Mouse (Mus musculus) midbrain, postnatal 0 days (tissue): Measurements from ENCODE around the gene Pitpnm3. TPM values are rescaled to one million over a fixed set of nuclear protein-coding genes. Genes with fewer than 3 reads are reported as not detected.

Source experiments
- ATAC-seq: fragments of 200-750 bp; cut with Nextera tagmentation; 2 replicates; pipeline ENCODE4 v1.8.0; 2017; ENCODE audit warnings: moderate number of reproducible peaks, mild to moderate bottlenecking, moderate TSS enrichment, moderate library complexity; ENCODE audit not compliant: low FRiP score
- DNase-seq: peaks from one replicate; pipeline ENCODE4 v3.0.0-alpha.2; 2015; ENCODE audit warnings: low spot score
- H3K27ac ChIP-seq: fragments of 300-500 bp; sonication (generic); 2 replicates; pipeline ENCODE4 v1.5.1; 2014; ENCODE audit warnings: low read depth, mild to moderate bottlenecking, low read length, mixed read lengths
- H3K27me3 ChIP-seq: fragments of 300-500 bp; sonication (generic); 2 replicates; pipeline ENCODE4 v1.6.1; 2014; ENCODE audit warnings: low read length, control low read depth, mixed read lengths; ENCODE audit not compliant: insufficient read depth
- H3K36me3 ChIP-seq: fragments of 300-500 bp; sonication (generic); 2 replicates; pipeline ENCODE4 v1.6.1; 2014; ENCODE audit warnings: low read length, control low read depth, mixed read lengths; ENCODE audit not compliant: insufficient read depth
- H3K4me1 ChIP-seq: fragments of 300-500 bp; sonication (generic); 2 replicates; pipeline ENCODE4 v1.6.1; 2014; ENCODE audit warnings: mild to moderate bottlenecking, control low read depth, antibody characterized with exemption, low read length, mixed read lengths; ENCODE audit not compliant: insufficient read depth
- H3K4me2 ChIP-seq: fragments of 300-500 bp; sonication (generic); 2 replicates; pipeline ENCODE4 v1.6.1; 2014; ENCODE audit warnings: low read depth, mild to moderate bottlenecking, low read length, mixed read lengths; ENCODE audit not compliant: poor library complexity, severe bottlenecking
- H3K4me3 ChIP-seq: fragments of 300-500 bp; sonication (generic); 2 replicates; pipeline ENCODE4 v1.5.1; 2014; ENCODE audit warnings: low read depth, mild to moderate bottlenecking, low read length, moderate library complexity
- H3K9ac ChIP-seq: fragments of 300-500 bp; sonication (generic); replicated peaks from 2 replicates; pipeline ENCODE4 v1.6.1; 2014; ENCODE audit warnings: mild to moderate bottlenecking, low read length, moderate library complexity, mixed read lengths; ENCODE audit not compliant: poor library complexity, severe bottlenecking
- H3K9me3 ChIP-seq: fragments of 300-500 bp; sonication (generic); 2 replicates; pipeline ENCODE4 v1.6.1; 2016; ENCODE audit warnings: low read length, control low read depth
- CTCF ChIP-seq: IDR thresholded peaks from 2 replicates; pipeline ENCODE4 v1.5.1; 2016; ENCODE audit warnings: antibody characterized with exemption, mild to moderate bottlenecking
- WGBS: fragments of 180-500 bp; shearing (Covaris S2); extraction: QIAGEN DNeasy Blood & Tissue Kit; methylation state at CpG from one replicate; pipeline ENCODE4 v1.1.7; 2014; 5-methylcytosine and 5-hydroxymethylcytosine counted together
- polyA plus RNA-seq: library from polyadenylated mRNA; unstranded; fragments of >200 nt; fragmentation: Nextera tagmentation; extraction: Ambion mirVana; gene quantifications from 2 replicates; pipeline ENCODE4 v1.2.1, GENCODE M21; 2015
- total RNA-seq: library from RNA; depleted of rRNA; stranded (reverse); fragments of >200 nt; gene quantifications from 2 replicates; pipeline ENCODE4 v1.2.3, GENCODE M21; 2014

Pitpnm3 gene
- total and polyA plus RNA-seq, 2 experiments from 2014 or later = 7.9 to 33.0 TPM

- Histone ChIP-seq H3K36me3 (peaks cover 15% of the 10 kb centered on the region), H3K4me3 (no peak overlapping the region), H3K4me2 (no peak overlapping the region), H3K27ac (no peak overlapping the region), H3K9ac (no peak overlapping the region), H3K4me1 (no peaks in the 10 kb centered on the region), H3K9me3 (peaks cover 14% of the 10 kb centered on the region), H3K27me3 (no peaks in the 10 kb centered on the region)
- no peak for TF ChIP-seq CTCF
- no peak for DNase-seq
- 87% methylated on average over 13 of the region's 13 CpGs for WGBS
- no peak for ATAC-seq
Measured at GRCm38 (mm10) chr11:72061093-72061620, 74.4 kb downstream of the Pitpnm3 start.

DNA sequence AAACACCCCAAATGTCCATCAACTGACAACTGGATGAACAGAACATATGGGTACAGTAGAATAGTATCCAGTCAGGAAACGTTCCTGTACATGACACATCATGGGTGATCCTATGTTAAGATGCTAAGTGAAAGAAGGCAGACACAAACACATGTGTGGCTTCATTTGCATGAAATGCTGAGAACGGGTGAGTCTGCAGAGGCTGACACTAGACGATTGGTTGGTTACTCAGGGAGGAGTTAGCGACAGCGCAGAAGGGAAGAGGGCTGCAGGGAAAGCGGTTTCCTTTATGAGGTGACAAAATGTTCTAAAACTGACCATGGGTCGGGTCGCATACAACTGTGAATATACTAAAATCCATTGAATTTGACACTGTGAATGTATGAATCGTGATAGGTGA lies 75.2 kb downstream of the Pitpnm3 start:
- Histone ChIP-seq H3K27me3 (no peaks in the 10 kb centered on the region), H3K27ac (no peak overlapping the region), H3K9me3 (peaks cover 14% of the 10 kb centered on the region), H3K4me3 (no peak overlapping the region), H3K4me2 (no peak overlapping the region), H3K36me3 (peaks cover 15% of the 10 kb centered on the region), H3K9ac (no peak overlapping the region), H3K4me1 (no peaks in the 10 kb centered on the region)
- 86% methylated on average over 9 of the region's 9 CpGs for WGBS
- no peak for ATAC-seq
- no peak for TF ChIP-seq CTCF
- DNase-seq = no peak

DNA sequence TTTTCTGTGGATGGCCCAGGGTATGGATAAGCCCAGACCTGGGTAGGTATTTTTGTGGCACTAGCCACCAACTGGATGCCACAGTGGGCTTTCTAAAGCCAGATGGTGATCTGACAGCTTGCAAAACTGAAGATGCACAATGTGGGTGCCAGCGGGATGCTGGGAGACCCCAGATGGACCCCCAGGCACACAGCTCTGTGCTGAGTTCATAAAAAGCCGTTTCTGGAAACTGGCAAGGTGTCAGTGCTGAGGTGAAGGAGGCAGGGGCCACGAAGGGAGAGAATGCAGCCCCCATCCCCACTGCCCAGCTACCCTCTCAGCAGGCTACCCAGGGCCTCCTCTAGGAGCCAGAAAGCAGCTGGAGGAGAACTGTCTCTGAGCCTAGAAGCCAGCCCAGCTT lies 78.4 kb downstream of the Pitpnm3 start:
- Histone ChIP-seq H3K4me2 (no peak overlapping the region), H3K27me3 (no peaks in the 10 kb centered on the region), H3K27ac (no peak overlapping the region), H3K9me3 (no peaks in the 10 kb centered on the region), H3K4me1 (no peaks in the 10 kb centered on the region), H3K4me3 (no peak overlapping the region), H3K36me3 (peaks cover 5% of the 10 kb centered on the region; the same call in 1 of the 2 replicates), H3K9ac (no peak overlapping the region)
- DNase-seq (no peak), ATAC-seq (no peak)
- 74% methylated on average over 3 of the region's 3 CpGs for WGBS
- no peak for TF ChIP-seq CTCF

GRCm38 (mm10) chr11:72055176-72055575 lies 80.4 kb downstream of the Pitpnm3 start:
- Histone ChIP-seq H3K36me3 (peaks cover 5% of the 10 kb centered on the region; the same call in 1 of the 2 replicates), H3K27me3 (no peaks in the 10 kb centered on the region), H3K9me3 (no peaks in the 10 kb centered on the region), H3K4me2 (no peak overlapping the region), H3K9ac (no peak overlapping the region), H3K4me3 (no peak overlapping the region), H3K4me1 (0 out of 2 replicates have a peak, but pooled peaks cover 8% of the 10 kb centered on the region), H3K27ac (no peak overlapping the region)
- no peak for DNase-seq
- no peak for ATAC-seq
- WGBS = 27% methylated on average over 2 of the region's 2 CpGs
- no peak for TF ChIP-seq CTCF

GRCm38 (mm10) chr11:72052636-72053035 lies 82.9 kb downstream of the Pitpnm3 start:
- WGBS = 21% methylated on average over 5 of the region's 5 CpGs
- Histone ChIP-seq H3K9me3 (no peaks in the 10 kb centered on the region), H3K4me2 (no peak overlapping the region), H3K27me3 (no peaks in the 10 kb centered on the region), H3K36me3 (no peaks in the 10 kb centered on the region; the same call in 1 of the 2 replicates), H3K9ac (no peak overlapping the region), H3K27ac (no peak overlapping the region), H3K4me3 (no peak overlapping the region), H3K4me1 (0 out of 2 replicates have a peak, but pooled peaks cover 8% of the 10 kb centered on the region)
- DNase-seq = peak; percentile 88
- ATAC-seq = no peak
- TF ChIP-seq CTCF = peak; percentile 95

GRCm38 (mm10) chr11:72052221-72052620 lies 83.4 kb downstream of the Pitpnm3 start:
- 0 out of 2 replicates have a peak, but pooled peaks cover 8% of the 10 kb centered on the region for H3K4me1 ChIP-seq
- DNase-seq (no peak), ATAC-seq (no peak)
- H3K9ac ChIP-seq = no peak overlapping the region
- H3K9me3 ChIP-seq = no peaks in the 10 kb centered on the region
- no peak overlapping the region for H3K4me3 ChIP-seq
- WGBS = 73% methylated on average over 3 of the region's 3 CpGs
- H3K27ac ChIP-seq = no peak overlapping the region
- no peak for TF ChIP-seq CTCF
- H3K27me3 ChIP-seq = no peaks in the 10 kb centered on the region
- H3K36me3 ChIP-seq = no peaks in the 10 kb centered on the region; the same call in 1 of the 2 replicates
- no peak overlapping the region for H3K4me2 ChIP-seq
